Mouse (Mus musculus): ENCODE measurements at regions not wholly inside any gene's neighbourhood (a gene's known extent, or its start where the extent isn't known, plus 50 kb on each side); places are given as distances from the start of the nearest gene placed in this dataset.

GRCm38 (mm10) chr6:35746034-35746433 lies 206.3 kb upstream of the Mtpn start:
- TF ChIP-seq CTCF (IDR thresholded peaks at IDR 0.05; ENCODE audit: borderline replicate concordance, extremely low read depth, insufficient read depth, insufficient read length) = no peak
- TF ChIP-seq POLR2A (IDR thresholded peaks at IDR 0.05; ENCODE audit: borderline replicate concordance, extremely low read depth, insufficient read depth, insufficient read length, poor library complexity, severe bottlenecking) = no peak
